Mouse (Mus musculus) megakaryocyte progenitor cell, adult 5-6 weeks (primary cell): ENCODE measurements at regions not wholly inside any gene's neighbourhood (a gene's known extent, or its start where the extent isn't known, plus 50 kb on each side); places are given as distances from the start of the nearest gene placed in this dataset.
A peak's percentile ranks its signal among the peaks of the same experiment; 100 is the strongest.
"Not testable (repeated sequence)": the region's sequence is repeated elsewhere in the genome, so short reads cannot be mapped to it uniquely, and the experiment has no call there.

Experiments
- ATAC-seq: replicated peaks from 2 replicates; pipeline ENCODE4 v1.8.0; 2016; ENCODE audit warnings: mild to moderate bottlenecking, moderate TSS enrichment, inconsistent platforms; ENCODE audit not compliant: poor library complexity

- ATAC-seq: not testable (repeated sequence)
Observed at GRCm38 (mm10) chr13:12940911-12941310, 64.3 kb downstream of the Prl2c2 start.

DNA sequence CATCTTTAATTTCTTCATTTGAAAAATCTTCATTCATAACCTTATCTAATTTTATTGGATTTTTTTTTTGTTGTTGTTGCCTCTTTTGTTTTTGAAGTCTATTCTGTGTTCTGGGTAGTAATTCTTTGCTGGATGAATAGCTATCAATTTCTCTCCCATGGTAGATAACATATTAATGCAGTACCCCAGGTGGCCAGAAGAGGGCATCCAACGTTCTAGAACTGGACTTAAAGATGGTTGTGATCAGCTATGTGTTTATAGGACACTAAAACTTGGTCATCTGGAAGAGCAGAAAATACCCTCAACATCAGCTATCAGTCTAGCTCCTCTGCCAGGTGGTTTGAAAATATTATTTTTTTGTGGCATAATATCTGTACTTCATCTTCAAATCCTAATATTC is 70.1 kb downstream of the Prl2c2 start:
- ATAC-seq: peak; percentile 70

GRCm38 (mm10) chr13:12931907-12932617 is 73.1 kb downstream of the Prl2c2 start:
- ATAC-seq: peak; percentile 53; the same call in 1 of the 2 replicates

DNA sequence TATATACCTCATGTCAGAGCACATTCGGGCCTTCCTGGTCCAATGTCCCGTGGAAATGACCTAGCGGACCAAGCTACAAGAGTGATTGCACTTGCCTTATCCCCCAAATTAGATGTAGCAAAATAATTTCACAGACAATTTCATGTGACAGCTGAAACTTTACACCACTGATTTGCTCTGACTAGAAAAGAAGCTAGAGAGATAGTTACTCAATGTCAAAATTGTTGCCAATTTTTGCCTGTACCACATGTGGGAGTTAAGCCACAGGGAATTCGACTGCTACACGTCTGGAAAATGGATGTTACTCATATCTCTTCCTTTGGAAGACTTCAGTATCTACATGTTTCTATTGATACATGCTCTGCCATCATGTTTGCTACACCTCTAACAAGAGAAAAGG is 74.6 kb downstream of the Prl2c2 start:
- no peak for ATAC-seq

DNA sequence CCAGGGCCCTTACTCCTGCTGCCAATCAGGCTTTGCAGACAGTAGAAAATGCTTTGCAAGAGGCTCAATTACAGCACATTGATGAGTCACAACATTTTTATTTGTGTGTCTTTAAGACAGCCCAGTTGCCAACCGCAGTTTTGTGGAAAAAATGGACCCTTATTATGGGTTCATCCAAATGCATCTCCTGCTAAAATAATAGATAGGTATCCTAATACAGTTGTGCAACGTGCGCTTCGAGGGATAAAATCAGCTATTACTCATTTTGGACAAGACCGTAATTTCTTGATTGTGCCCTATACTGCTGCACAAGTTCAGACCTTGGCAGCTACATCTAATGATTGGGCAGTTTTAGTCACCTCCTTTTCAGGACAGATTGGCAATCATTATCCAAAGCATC is 75.4 kb downstream of the Prl2c2 start:
- no peak for ATAC-seq

DNA sequence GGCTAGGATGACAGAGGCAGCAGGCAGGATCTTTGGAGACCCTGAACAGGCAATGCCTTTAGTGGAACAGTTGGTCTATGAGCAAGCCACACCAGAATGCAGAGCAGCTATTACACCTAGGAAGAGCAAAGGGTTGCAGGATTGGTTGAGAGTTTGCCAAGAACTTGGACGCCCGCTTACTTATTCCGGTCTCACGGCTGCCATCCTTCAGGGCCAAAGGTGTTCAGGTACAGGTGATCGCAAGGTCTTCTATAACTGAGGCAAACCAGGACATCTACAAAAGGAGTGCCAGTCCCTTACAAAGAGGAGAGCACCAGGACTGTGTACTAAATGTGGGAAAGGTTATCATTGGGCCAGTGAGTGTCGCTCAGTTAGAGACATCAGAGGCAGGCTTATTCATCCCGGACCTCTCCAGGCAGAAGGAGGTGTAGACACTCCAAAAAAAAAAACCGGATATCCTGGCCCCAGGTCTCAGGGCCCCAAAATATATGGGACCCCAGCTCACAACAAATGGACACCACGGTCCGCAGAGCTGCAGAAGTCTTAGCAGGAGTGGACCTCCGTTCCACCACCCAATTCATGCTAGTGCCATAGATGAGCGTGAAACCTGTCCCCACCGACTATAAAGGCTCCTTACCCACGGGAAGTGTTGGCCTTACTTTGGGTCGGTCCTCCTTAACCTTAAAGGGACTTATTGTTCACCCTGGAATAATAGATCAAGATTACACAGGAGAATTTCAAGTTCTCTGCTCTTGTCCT is 77.4 kb downstream of the Prl2c2 start:
- no peak for ATAC-seq

GRCm38 (mm10) chr13:12925604-12926003 is 79.6 kb downstream of the Prl2c2 start:
- ATAC-seq: peak; percentile 38; the same call in 1 of the 2 replicates

DNA sequence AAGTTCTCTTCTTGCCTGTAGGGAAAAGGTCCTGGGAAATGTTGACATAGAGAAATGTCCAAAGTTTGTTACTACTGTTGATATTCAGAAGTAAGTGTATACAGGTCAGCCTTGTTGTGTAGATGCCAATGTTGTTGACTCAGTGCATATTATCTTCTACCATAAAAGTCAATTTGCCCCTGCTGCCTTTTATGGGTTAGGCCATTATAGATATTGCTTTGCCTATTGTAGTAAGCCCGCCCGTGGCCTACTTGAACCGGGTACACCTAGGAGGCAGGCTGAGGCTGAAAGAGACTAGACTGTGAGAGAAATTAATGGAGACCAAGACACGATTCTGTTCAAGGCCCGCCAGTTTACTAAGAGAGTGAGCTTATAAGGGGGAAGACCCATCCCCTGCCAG is 92.3 kb downstream of the Prl2c2 start:
- ATAC-seq: no peak

GRCm38 (mm10) chr13:12906151-12906550 is 99.0 kb downstream of the Prl2c2 start:
- ATAC-seq: no peak

DNA sequence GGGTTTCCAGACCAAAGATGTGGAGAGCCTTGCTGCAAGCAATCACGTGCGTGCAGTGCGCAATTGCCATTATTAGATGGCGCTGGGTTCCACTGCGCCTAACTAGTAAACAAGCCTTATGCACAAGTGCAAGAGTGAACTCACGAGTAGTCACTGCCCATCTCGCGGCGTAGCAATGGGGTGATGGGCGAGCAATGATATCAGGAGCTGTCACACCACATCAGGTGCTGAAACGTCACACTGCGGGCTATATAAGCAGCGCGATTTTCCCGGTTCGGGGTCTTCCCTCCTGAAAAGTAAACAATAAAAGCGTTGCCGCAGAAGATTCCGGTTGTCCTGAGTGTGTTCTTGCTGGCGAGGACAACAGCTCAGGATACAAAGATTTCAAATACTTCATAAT is 89.8 kb upstream of the Prl2c3 start:
- not testable (repeated sequence) for ATAC-seq

DNA sequence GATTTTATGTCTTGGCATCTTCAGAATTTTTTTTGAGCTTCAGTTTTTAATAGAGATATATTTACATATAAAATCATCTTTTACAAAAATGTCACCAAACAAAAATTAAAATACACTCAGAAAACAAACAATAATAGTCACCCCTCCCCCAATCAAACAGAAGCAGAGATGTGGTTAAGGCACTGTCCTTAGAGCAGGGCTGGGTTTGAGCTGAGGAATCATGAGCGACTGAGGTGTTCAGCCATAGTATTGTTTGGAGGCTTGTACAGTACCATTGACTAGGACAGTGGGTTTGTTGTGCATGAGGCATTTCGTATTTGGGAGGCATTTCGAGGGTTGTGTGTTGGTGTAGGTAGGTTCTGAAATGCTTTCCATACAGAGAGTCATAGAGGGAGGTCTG is 79.6 kb upstream of the Prl2c3 start:
- not testable (repeated sequence) for ATAC-seq

- ATAC-seq: not testable (repeated sequence)
Observed at GRCm38 (mm10) chr13:12864946-12865345, 65.1 kb upstream of the Prl2c3 start.

DNA sequence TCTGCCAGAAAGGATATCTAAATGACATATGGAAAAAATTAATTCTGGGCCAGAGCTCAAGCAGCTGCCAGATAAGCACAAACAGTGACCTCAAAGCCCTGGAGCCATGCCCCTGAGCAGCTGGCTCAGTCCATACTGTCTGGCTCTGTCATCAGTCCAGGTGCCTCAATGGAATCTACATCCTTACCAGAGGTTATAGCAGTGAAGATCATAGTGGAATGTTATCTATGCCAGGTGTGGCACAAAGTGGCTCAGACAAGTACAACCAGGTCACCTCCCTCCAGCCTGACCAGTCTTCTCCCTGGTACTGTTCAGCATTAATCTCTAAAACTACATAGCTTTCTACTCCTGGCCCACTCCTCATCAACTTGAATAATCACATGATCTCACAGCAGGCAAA is 64.4 kb upstream of the Prl2c3 start:
- peak; percentile 11; the same call in 1 of the 2 replicates for ATAC-seq

- not testable (repeated sequence) for ATAC-seq
Observed at GRCm38 (mm10) chr13:12863542-12863941, 63.7 kb upstream of the Prl2c3 start.

DNA sequence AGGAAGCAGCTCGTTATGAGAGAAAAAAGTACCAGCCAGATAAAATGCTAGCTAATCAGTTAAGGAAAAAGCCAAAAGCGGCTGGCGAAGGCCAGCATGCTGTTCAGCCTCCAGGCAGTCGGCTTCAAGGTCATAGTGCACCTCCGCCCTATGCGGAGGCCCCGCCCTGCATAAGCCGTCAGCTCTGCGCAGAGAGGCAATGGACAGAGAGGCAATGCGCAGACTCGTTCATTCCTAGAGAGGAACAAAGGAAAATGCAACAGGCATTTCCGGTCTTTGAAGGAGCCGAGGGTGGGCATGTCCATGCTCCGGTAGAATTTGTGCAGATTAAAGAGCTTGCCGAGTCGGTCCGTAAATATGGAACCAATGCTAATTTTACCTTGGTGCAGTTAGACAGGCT is 61.1 kb upstream of the Prl2c3 start:
- not testable (repeated sequence) for ATAC-seq

DNA sequence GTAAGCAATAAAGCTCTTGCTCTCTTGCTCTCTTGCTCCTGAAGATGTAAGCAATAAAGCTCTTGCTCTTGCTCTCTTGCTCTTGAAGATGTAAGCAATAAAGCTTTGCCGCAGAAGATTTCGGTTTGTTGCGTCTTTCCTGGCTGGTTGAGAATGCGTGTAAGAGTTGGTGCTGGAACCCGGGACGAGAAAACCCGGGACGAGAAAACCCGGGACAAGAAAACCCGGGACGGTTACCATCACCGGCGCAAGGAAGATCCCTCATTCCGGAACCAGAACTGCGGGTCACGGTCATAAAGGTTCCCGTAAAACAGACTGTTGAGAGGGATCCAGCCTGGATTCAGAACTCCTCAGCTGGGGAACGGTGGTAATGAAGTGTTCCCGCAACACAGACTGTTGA is 60.1 kb upstream of the Prl2c3 start:
- ATAC-seq: not testable (repeated sequence)
